Mouse (Mus musculus): ENCODE data around the gene Adgrl3.

Gene Adgrl3

GRCm38 (mm10) chr5:81248724-81249123 is 228.8 kb downstream of the Adgrl3 start:
- DNase-seq (ENCODE audit: low spot score in 2 of 2): no peak

DNA sequence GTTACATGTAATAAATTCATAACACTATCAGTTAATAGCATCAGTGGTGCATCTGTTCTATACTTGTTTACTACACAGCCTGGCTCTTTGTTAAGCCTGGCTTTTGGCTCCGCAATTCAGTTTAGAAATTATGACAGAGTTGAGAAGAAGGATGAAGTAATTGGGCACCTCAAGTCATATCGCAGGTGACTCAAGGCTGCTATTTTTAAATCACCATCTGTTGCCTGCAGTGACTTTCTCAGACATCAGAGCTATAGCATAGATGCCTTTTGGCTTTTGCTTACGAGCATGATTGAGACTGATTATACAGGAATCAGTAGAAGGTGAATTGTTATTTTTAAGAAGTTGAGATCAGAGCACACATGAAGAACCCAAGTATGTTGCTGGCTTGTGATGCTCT is 236.2 kb downstream of the Adgrl3 start:
- DNase-seq (ENCODE audit: low spot score in 2 of 2): no peak

DNA sequence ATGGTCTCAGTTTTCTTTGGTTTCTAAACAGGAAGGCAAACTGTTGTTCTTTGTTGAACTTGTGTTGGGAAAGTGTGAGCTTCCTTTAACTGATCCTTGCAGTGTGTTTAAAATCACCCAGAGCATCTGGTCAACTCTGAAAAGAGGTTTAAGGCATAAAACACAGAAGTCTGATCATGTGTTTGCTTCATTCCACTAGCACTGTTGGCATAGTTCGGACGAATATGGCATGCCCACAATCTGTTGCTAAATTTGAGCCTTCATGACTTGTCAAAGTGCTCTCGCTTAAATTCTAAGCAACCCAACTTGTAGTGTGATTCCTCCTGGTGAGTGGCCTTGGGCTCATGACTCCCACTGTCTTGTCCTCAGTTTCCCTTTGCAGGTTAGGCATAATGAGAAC is 249.8 kb downstream of the Adgrl3 start:
- no peak for DNase-seq (ENCODE audit: low spot score in 2 of 2)

DNA sequence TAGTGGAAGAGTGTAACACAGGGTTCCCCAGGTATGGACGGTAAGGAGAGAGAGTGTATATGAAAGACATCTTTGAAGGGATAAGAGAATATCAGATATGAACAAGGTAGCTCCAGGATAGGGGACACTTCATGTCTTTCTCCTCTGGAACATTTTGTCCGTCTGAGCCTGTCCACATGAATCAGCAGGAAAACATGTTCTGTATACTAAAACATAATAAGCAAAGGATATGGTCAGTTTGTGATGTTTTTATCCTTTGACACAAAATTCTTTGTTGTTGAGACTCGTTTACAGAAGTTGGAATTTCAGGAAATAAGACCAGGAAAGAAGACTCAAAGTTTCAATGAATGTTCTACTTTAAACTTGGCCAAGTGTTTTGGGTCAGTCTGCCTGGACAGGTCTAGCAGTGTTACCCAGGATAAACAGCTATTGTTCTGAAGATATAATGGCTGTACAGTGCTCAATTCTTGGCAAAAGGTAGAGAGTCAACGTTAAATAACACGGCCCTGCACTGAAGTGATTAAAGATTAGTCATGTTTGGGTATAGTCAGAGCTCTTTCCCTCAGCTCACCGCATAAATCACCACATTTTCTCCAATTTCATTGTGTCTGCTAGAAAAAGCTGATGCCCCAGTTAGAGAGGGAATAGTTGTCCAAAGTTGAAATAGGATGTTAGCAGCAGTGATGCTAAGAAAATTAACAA is 255.6 kb downstream of the Adgrl3 start:
- DNase-seq (ENCODE audit: low spot score in 2 of 2): no peak

GRCm38 (mm10) chr5:81279246-81279645 is 259.3 kb downstream of the Adgrl3 start:
- DNase-seq (ENCODE audit: low spot score in 2 of 2): no peak

DNA sequence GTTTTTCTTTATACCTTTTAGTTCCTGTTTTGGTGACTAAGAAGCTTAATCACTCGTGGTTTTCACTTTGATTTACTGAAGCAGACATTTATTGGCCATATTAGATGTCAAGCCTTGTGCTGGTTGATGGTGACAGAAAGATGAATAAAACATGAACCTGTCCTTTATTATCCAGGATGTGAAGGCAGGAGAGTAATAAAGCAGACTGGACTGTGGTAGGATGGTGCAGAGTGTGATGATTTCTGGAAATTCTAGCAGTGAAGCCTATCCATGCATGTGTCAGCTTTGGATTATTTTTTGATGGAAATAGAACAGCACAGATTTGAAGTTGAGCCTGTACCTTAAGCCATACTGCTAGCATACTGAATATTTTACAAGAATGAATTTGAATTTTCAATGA is 265.7 kb downstream of the Adgrl3 start:
- DNase-seq (ENCODE audit: low spot score in 2 of 2): no peak

- DNase-seq (ENCODE audit: low spot score in 2 of 2): no peak
Measured at GRCm38 (mm10) chr5:81301874-81302273, 281.9 kb downstream of the Adgrl3 start.

GRCm38 (mm10) chr5:81317406-81318112 is 297.6 kb downstream of the Adgrl3 start:
- no peak for DNase-seq (ENCODE audit: low spot score in 2 of 2)

GRCm38 (mm10) chr5:81321276-81321934 is 301.5 kb downstream of the Adgrl3 start:
- DNase-seq (ENCODE audit: low spot score in 2 of 2): no peak

DNA sequence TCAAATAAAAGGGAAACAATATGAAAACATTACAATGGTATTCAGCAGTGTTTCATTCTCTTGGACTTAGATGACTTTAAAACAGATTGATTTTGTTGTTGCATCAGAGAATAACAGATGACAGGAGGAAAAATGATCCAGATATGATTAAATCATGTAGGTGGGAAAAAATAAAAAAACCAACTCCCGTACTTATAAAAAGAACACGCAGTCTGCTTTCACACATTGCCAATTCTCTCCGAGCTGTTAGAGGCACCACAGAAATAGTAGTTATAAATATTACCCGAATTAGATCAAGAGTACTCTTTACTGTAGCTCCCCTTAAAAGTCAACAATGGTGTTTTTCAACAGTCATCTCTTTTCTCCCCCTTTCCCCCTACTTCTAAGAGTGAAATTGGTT is 302.1 kb downstream of the Adgrl3 start:
- no peak for DNase-seq (ENCODE audit: low spot score in 2 of 2)

GRCm38 (mm10) chr5:81326916-81327315 is 307.0 kb downstream of the Adgrl3 start:
- no peak for DNase-seq (ENCODE audit: low spot score in 2 of 2)

GRCm38 (mm10) chr5:81327392-81327791 is 307.5 kb downstream of the Adgrl3 start:
- DNase-seq (ENCODE audit: low spot score in 2 of 2): no peak

DNA sequence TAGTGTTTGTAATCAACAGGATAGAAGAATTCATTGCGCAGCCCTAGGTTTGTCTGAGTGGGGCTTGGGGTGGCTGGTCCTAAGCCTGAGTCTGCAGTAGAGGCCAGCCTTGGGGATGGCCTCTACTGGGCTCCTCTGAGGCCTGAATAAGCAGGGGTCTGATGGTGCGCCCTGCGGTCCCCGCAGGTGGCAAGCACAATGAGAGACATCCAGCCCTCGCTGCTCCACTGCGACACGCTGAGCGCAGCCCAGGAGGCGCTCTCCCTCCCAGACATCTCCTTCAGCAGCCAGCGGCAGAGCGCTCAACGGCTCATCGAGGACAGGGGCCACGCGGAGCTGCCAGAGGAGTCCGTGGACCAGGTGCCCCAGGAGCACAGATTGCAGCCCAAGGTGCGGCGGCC is 309.6 kb downstream of the Adgrl3 start:
- no peak for DNase-seq (ENCODE audit: low spot score in 2 of 2)

DNA sequence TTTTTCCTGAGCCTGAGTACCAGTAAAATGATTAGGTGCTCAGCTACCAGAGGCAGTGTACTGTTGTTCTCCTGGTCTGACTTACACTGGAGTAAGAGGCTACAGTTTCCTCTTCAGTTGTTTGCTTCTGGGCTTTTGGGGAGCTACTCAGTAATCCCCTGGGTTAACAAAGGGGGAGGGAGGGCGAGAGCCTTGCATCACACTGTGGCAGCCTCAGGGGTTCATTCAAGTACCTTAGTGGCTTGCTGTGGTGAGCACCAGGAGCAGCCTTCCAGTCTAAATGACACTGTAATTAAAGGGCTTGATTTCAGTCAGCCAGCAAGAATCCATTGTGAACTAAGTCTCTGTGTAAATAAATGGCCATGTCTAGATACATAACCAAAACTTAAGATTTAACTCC is 324.4 kb downstream of the Adgrl3 start:
- DNase-seq (ENCODE audit: low spot score in 2 of 2): no peak

DNA sequence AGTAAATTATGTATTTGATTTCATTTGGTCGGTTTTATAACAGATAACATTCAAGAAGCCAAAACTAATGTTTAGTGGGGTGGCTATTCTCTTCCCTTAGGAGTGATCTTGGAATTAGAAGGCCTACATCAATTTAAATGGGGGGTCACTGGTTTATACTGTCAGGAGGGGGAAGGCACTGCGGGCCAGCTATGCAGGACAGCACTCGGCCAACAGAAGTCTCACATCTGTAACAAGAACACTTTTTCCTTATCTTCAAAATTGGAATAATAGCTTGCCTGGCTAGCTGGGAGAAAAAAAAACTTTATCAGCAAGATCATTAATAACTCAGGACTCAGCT is 325.1 kb downstream of the Adgrl3 start:
- no peak for DNase-seq (ENCODE audit: low spot score in 2 of 2)

GRCm38 (mm10) chr5:81345436-81346131 is 325.6 kb downstream of the Adgrl3 start:
- no peak for DNase-seq (ENCODE audit: low spot score in 2 of 2)

DNA sequence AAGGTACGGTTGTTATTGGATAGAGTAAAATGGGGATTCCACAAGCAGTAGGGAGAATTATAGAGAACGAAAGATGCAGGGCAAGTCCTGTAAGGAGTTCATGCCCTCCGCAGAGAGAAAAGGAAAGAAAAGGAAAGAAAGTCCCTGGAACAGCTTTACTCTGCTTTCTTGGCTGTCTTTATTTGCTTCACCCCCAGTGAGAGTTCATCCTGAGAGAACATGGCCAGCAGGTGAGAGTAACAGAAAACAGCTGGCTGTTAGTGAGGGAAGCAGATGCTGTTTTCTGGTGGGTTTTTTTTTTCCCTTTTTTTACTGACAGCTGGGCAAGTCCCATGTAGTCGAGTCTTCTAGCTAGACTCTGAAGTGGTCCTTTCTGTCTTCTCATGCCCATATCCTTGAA is 327.6 kb downstream of the Adgrl3 start:
- DNase-seq (ENCODE audit: low spot score in 2 of 2): no peak

- DNase-seq (ENCODE audit: low spot score in 2 of 2): no peak
Measured at GRCm38 (mm10) chr5:81359560-81359959, 339.6 kb downstream of the Adgrl3 start.

GRCm38 (mm10) chr5:81364198-81364643 is 344.3 kb downstream of the Adgrl3 start:
- no peak for DNase-seq (ENCODE audit: low spot score in 2 of 2)

DNA sequence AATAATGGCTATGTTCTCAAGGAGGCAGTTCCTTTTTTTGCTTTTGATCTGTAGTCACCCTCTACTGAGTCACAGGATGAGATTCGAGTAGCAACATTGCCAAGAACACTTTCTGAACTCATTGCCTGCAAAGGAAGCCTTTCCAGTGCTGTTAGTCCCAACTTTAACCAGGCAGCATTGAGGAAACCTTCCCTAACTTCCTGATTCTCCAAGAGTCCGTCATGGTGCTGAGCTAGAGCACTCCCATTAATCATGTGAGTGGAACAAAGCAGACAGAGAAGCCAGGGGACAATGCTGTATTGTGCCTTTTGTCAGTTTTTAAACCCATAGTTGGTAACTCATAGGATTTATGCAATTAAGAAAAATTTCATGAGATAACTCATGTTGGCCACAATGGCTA is 345.3 kb downstream of the Adgrl3 start:
- no peak for DNase-seq (ENCODE audit: low spot score in 2 of 2)

- DNase-seq (ENCODE audit: low spot score in 2 of 2): no peak
Measured at GRCm38 (mm10) chr5:81370126-81370850, 350.4 kb downstream of the Adgrl3 start.

DNA sequence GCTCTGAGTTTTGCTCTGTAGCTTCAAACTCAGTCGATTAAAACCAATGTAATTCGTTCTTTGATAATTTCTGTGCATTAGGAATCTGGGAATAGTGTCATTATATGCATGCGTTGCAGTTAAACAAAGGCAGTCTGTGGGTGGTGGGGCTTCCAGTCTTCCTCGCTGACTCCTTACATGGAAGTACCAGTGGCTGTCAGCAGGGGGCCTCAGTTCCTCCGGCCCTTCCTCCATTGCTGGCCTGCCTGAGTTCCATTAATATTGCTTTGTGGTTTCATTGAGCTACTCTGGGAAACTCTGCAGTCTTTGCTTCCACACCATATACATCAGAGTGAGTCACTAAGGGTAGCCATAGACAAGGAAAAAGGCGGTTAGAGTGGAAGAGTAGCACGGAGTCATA is 356.1 kb downstream of the Adgrl3 start:
- DNase-seq (ENCODE audit: low spot score in 2 of 2): no peak

Measured in frontal cortex, postnatal 10 days (tissue).